ENCODE assay signal across 24 mouse cellular contexts in genomic region chr11:108204895-108205248, GRCm38 (mm10).
DNase-seq lines count a peak whose midpoint lies in the region; ATAC-seq and TF ChIP-seq lines count a peak whose summit lies in the region.
"Had no signal": no experiment of that assay in that cellular context is flagged by ENCODE, and none has a peak within 500 bp of the region (broad histone marks: within the 10 kb centered on the region; RNA-seq: fewer than 3 reads in every experiment).

No protein-coding gene starts in this region.

- TF ChIP-seq CTCF in midbrain, postnatal 0 days (IDR thresholded peaks at IDR 0.05) = no peak

- no peak for DNase-seq in forebrain, embryonic 11.5 days (ENCODE audit: low spot score)
- DNase-seq in midbrain, postnatal 0 days (ENCODE audit: low spot score) = no peak
- no peak for DNase-seq in spleen, postnatal 10 days (ENCODE audit: low spot score in 2 of 2)
- DNase-seq in T-cell, adult 2 months (ENCODE audit: low spot score) = no peak
- DNase-seq: adrenal gland, adult 8-10 months; cerebellum, adult 2 months; cerebellum, postnatal 25 days; heart, postnatal 14 days; kidney, postnatal 4 days; lung, embryonic 14.5 days; right cerebral cortex, postnatal 4 days; thymus, postnatal 36 days had no signal

- H3K9me3 ChIP-seq in forebrain, embryonic 12.5 days = no peaks in the 10 kb centered on the region
- no peaks in the 10 kb centered on the region for H3K9me3 ChIP-seq in forebrain, embryonic 11.5 days (ENCODE audit: control insufficient read depth, low read length)
- no peaks in the 10 kb centered on the region for H3K9me3 ChIP-seq in midbrain, embryonic 12.5 days
- no peaks in the 10 kb centered on the region for H3K9me3 ChIP-seq in midbrain, postnatal 0 days (ENCODE audit: low read length)
- H3K9me3 ChIP-seq in forebrain, embryonic 16.5 days (ENCODE audit: control insufficient read depth, low read length) = no peaks in the 10 kb centered on the region
- H3K9me3 ChIP-seq in midbrain, embryonic 15.5 days = no peaks in the 10 kb centered on the region
- H3K9me3 ChIP-seq: embryonic facial prominence, embryonic 12.5 days; limb, embryonic 15.5 days; neural tube, embryonic 12.5 days; stomach, embryonic 15.5 days had no signal

- H3K4me3 ChIP-seq in forebrain, embryonic 12.5 days (replicated peaks) = no peak overlapping the region
- H3K4me3 ChIP-seq in forebrain, embryonic 11.5 days (ENCODE audit: low read depth, low read length) = no peak overlapping the region
- no peak overlapping the region for H3K4me3 ChIP-seq in midbrain, embryonic 12.5 days
- H3K4me3 ChIP-seq in midbrain, postnatal 0 days (ENCODE audit: low read depth, low read length) = no peak overlapping the region
- H3K4me3 ChIP-seq in forebrain, embryonic 16.5 days (replicated peaks; ENCODE audit: low read length) = no peak overlapping the region
- H3K4me3 ChIP-seq in midbrain, embryonic 15.5 days = no peak overlapping the region
- H3K4me3 ChIP-seq: embryonic facial prominence, embryonic 12.5 days; limb, embryonic 15.5 days; neural tube, embryonic 12.5 days; stomach, embryonic 15.5 days had no signal

- H3K36me3 ChIP-seq in forebrain, embryonic 12.5 days (replicated peaks) = no peaks in the 10 kb centered on the region
- H3K36me3 ChIP-seq in forebrain, embryonic 11.5 days (ENCODE audit: control insufficient read depth, insufficient read depth, low read length) = no peaks in the 10 kb centered on the region
- H3K36me3 ChIP-seq in midbrain, embryonic 12.5 days = no peaks in the 10 kb centered on the region
- H3K36me3 ChIP-seq in midbrain, postnatal 0 days (ENCODE audit: insufficient read depth, low read length) = no peaks in the 10 kb centered on the region
- no peaks in the 10 kb centered on the region for H3K36me3 ChIP-seq in forebrain, embryonic 16.5 days (ENCODE audit: control insufficient read depth, insufficient read depth)
- H3K36me3 ChIP-seq in midbrain, embryonic 15.5 days (replicated peaks) = no peaks in the 10 kb centered on the region
- H3K36me3 ChIP-seq: embryonic facial prominence, embryonic 12.5 days; limb, embryonic 15.5 days; neural tube, embryonic 12.5 days; stomach, embryonic 15.5 days had no signal

- ATAC-seq in forebrain, embryonic 12.5 days (ENCODE audit: low FRiP score) = peak; percentile 53; the same call in 1 of the 2 replicates
- no peak for ATAC-seq in forebrain, embryonic 11.5 days (replicated peaks; ENCODE audit: low FRiP score)
- ATAC-seq in midbrain, embryonic 12.5 days (ENCODE audit: low FRiP score, low read depth) = no peak; the same call in 1 of the 2 replicates
- ATAC-seq in midbrain, postnatal 0 days (ENCODE audit: low FRiP score) = no peak
- peak; percentile 84 for ATAC-seq in forebrain, embryonic 16.5 days
- ATAC-seq in midbrain, embryonic 15.5 days (replicated peaks) = peak; percentile 63; the same call in 1 of the 2 replicates
- ATAC-seq: intestine, postnatal 0 days; Patski had no signal

- no peak overlapping the region for H3K4me2 ChIP-seq in forebrain, embryonic 12.5 days
- no peak overlapping the region for H3K4me2 ChIP-seq in forebrain, embryonic 11.5 days (ENCODE audit: low read depth, low read length, severe bottlenecking)
- H3K4me2 ChIP-seq in midbrain, embryonic 12.5 days (replicated peaks) = 0 out of 2 replicates have a peak overlapping the region, but pooled peaks have one; percentile 9
- no peak overlapping the region for H3K4me2 ChIP-seq in midbrain, postnatal 0 days (ENCODE audit: low read depth, low read length, poor library complexity, severe bottlenecking)
- H3K4me2 ChIP-seq in forebrain, embryonic 16.5 days (ENCODE audit: low read length) = no peak overlapping the region
- no peak overlapping the region for H3K4me2 ChIP-seq in midbrain, embryonic 15.5 days
- H3K4me2 ChIP-seq: embryonic facial prominence, embryonic 12.5 days; hindbrain, embryonic 14.5 days; limb, embryonic 15.5 days; lung, embryonic 14.5 days; neural tube, embryonic 12.5 days; stomach, embryonic 15.5 days had no signal

- WGBS in forebrain, embryonic 12.5 days = 10% methylated on average over 5 of the region's 5 CpGs
- WGBS in forebrain, embryonic 11.5 days = 16% methylated on average over 5 of the region's 5 CpGs
- WGBS in midbrain, embryonic 12.5 days = 17% methylated on average over 5 of the region's 5 CpGs
- WGBS in midbrain, postnatal 0 days = 24% methylated on average over 5 of the region's 5 CpGs
- 8% methylated on average over 5 of the region's 5 CpGs for WGBS in forebrain, embryonic 16.5 days
- WGBS in midbrain, embryonic 15.5 days = 13% methylated on average over 5 of the region's 5 CpGs

- H3K4me1 ChIP-seq in forebrain, embryonic 12.5 days = peaks cover 26% of the 10 kb centered on the region
- peaks cover 3% of the 10 kb centered on the region; the same call in 1 of the 2 replicates for H3K4me1 ChIP-seq in forebrain, embryonic 11.5 days (replicated peaks; ENCODE audit: control insufficient read depth, insufficient read depth, low read length)
- peaks cover 23% of the 10 kb centered on the region for H3K4me1 ChIP-seq in midbrain, embryonic 12.5 days
- H3K4me1 ChIP-seq in midbrain, postnatal 0 days (ENCODE audit: insufficient read depth, low read length) = 0 out of 2 replicates have a peak, but pooled peaks cover 2% of the 10 kb centered on the region
- peaks cover 25% of the 10 kb centered on the region for H3K4me1 ChIP-seq in forebrain, embryonic 16.5 days (replicated peaks; ENCODE audit: control insufficient read depth, insufficient read depth, low read length)
- peaks cover 25% of the 10 kb centered on the region for H3K4me1 ChIP-seq in midbrain, embryonic 15.5 days
- H3K4me1 ChIP-seq: stomach, embryonic 15.5 days had no signal

- no peak overlapping the region for H3K9ac ChIP-seq in forebrain, embryonic 12.5 days
- H3K9ac ChIP-seq in forebrain, embryonic 11.5 days (ENCODE audit: low read length) = no peak overlapping the region
- no peak overlapping the region for H3K9ac ChIP-seq in midbrain, embryonic 12.5 days (replicated peaks)
- no peak overlapping the region for H3K9ac ChIP-seq in midbrain, postnatal 0 days (replicated peaks; ENCODE audit: low read length, poor library complexity, severe bottlenecking)
- no peak overlapping the region for H3K9ac ChIP-seq in forebrain, embryonic 16.5 days (replicated peaks; ENCODE audit: low read depth, low read length)
- no peak overlapping the region for H3K9ac ChIP-seq in midbrain, embryonic 15.5 days
- H3K9ac ChIP-seq: embryonic facial prominence, embryonic 12.5 days; hindbrain, embryonic 14.5 days; limb, embryonic 15.5 days; liver, embryonic 14.5 days; lung, embryonic 14.5 days; neural tube, embryonic 12.5 days; stomach, embryonic 15.5 days had no signal

- no peaks in the 10 kb centered on the region for H3K27me3 ChIP-seq in forebrain, embryonic 12.5 days
- H3K27me3 ChIP-seq in forebrain, embryonic 11.5 days (ENCODE audit: control insufficient read depth, insufficient read depth, low read length) = no peaks in the 10 kb centered on the region
- H3K27me3 ChIP-seq in midbrain, embryonic 12.5 days = peaks cover 14% of the 10 kb centered on the region
- H3K27me3 ChIP-seq in midbrain, postnatal 0 days (ENCODE audit: insufficient read depth, low read length) = no peaks in the 10 kb centered on the region
- no peaks in the 10 kb centered on the region for H3K27me3 ChIP-seq in forebrain, embryonic 16.5 days (replicated peaks; ENCODE audit: control insufficient read depth, insufficient read depth, low read length)
- H3K27me3 ChIP-seq in midbrain, embryonic 15.5 days (replicated peaks) = no peaks in the 10 kb centered on the region
- H3K27me3 ChIP-seq: embryonic facial prominence, embryonic 12.5 days; limb, embryonic 15.5 days; neural tube, embryonic 12.5 days; Patski; stomach, embryonic 15.5 days had no signal

- no peak overlapping the region for H3K27ac ChIP-seq in forebrain, embryonic 12.5 days
- H3K27ac ChIP-seq in forebrain, embryonic 11.5 days (ENCODE audit: low read depth, low read length) = no peak overlapping the region
- no peak overlapping the region for H3K27ac ChIP-seq in midbrain, embryonic 12.5 days (replicated peaks)
- no peak overlapping the region for H3K27ac ChIP-seq in midbrain, postnatal 0 days (ENCODE audit: low read depth, low read length)
- peak overlapping the region; percentile 46 for H3K27ac ChIP-seq in forebrain, embryonic 16.5 days (ENCODE audit: low read length)
- H3K27ac ChIP-seq in midbrain, embryonic 15.5 days = no peak overlapping the region
- H3K27ac ChIP-seq: embryonic facial prominence, embryonic 12.5 days; hindbrain, embryonic 14.5 days; limb, embryonic 15.5 days; liver, embryonic 14.5 days; neural tube, embryonic 12.5 days; stomach, embryonic 15.5 days had no signal

Comparison
In these comparisons a context has a peak if more than half of its experiments do, and no peak if none do; other contexts are left out.
1. ATAC-seq: peak in forebrain, embryonic 12.5 days (single experiment), forebrain, embryonic 16.5 days (single experiment) and midbrain, embryonic 15.5 days (single experiment); none in forebrain, embryonic 11.5 days (single experiment), midbrain, embryonic 12.5 days (single experiment) and midbrain, postnatal 0 days (single experiment).